Mouse (Mus musculus) MEL (cell line): ENCODE data around the gene Prps1l3.
A peak's percentile ranks its signal among the peaks of the same experiment; 100 is the strongest.

ENCODE experiments used
- CHD2 ChIP-seq: IDR thresholded peaks from 2 replicates; pipeline ENCODE4 v1.6.1; 2011; ENCODE audit warnings: low read length, improper control_type of control experiment
- CTCF ChIP-seq, 3 experiments: IDR thresholded peaks in 2 of 3; conservative IDR thresholded peaks in 1 of 3; 2 replicates each; pipeline ENCODE4 v1.5.1; 2011 to 2012; ENCODE audit warnings: low read length in 3 of 3, low read depth in 2 of 3, mild to moderate bottlenecking in 2 of 3, improper control_type of control experiment in 1 of 3, inconsistent platforms in 1 of 3, mixed read lengths in 1 of 3, moderate library complexity in 1 of 3; ENCODE audit not compliant: control insufficient read depth in 1 of 3, insufficient read depth in 1 of 3, poor library complexity in 1 of 3, severe bottlenecking in 1 of 3
- USF1 ChIP-seq: IDR thresholded peaks from 2 replicates; pipeline ENCODE4 v1.6.1; 2014; ENCODE audit warnings: low read depth, mild to moderate bottlenecking, inconsistent platforms, low read length, improper control_type of control experiment, moderate library complexity

DNA sequence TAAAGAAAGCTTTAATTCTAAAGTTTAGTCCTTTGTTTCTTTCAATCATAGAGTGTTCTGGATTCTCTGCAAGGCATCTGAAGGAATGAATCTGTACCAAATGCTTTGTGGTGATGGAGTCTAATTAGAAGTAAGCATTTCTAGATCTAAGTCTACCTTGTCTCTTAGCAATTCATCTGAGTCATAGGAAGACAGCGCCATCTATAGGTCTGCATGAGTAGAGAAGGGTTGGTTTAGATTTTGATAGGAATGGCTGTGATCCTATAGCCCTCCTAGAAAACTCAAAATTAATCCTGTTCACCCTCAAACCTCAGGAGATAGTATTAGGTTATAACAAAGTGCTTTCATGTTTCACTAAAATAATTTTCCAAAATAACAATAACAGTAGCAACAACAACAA is 44.7 kb upstream of the Prps1l3 start:
- no peak for TF ChIP-seq USF1
- no peak for TF ChIP-seq CHD2
- peak; percentile 7 to 78 (median 70); a peak in 4 of 6 replicates for TF ChIP-seq CTCF (IDR thresholded peaks at IDR 0.05 in 2 of 3, conservative IDR thresholded peaks at IDR 0.05 in 1 of 3; ENCODE audit: control insufficient read depth in 1 of 3, insufficient read depth in 1 of 3, low read depth in 2 of 3, low read length in 3 of 3, poor library complexity in 1 of 3, severe bottlenecking in 1 of 3)
